Mouse (Mus musculus) neural tube, postnatal 0 days (tissue): Measurements from ENCODE around the gene Catsperg1. TPM values are rescaled to one million over a fixed set of nuclear protein-coding genes. Genes with fewer than 3 reads are reported as not detected.

Experiments
- polyA plus RNA-seq: library from polyadenylated mRNA; unstranded; fragments of >200 nt; fragmentation: Nextera tagmentation; extraction: Ambion mirVana; gene quantifications from 2 replicates; pipeline ENCODE4 v1.2.1, GENCODE M21; 2015

Gene Catsperg1
- polyA plus RNA-seq, result 1.1 and 3.3 TPM in 2 replicates

DNA sequence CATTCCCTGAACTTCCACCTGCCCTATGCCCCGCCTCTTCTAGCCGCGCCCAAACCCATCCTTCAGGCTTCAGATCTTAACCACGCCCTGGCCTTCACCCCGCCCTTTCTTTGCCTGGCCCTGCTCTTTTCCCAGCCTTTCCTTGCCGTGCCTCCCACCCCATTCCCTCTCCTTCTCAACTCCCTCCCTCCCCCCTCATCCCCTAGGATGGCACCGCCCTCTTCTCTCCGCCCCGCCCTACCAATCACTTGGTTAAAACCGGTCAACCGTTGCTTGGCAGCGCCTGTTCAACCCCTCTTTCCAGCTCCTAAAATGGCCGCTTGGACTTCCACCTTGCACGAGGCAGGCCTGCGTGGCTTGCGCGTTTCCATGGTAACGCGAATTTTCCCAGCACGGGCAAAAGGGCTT, at the start of gene Catsperg1:
TSS of gene Catsperg1 (minus strand) at position 361 of the 408 bp plus-strand sequence.

DNA sequence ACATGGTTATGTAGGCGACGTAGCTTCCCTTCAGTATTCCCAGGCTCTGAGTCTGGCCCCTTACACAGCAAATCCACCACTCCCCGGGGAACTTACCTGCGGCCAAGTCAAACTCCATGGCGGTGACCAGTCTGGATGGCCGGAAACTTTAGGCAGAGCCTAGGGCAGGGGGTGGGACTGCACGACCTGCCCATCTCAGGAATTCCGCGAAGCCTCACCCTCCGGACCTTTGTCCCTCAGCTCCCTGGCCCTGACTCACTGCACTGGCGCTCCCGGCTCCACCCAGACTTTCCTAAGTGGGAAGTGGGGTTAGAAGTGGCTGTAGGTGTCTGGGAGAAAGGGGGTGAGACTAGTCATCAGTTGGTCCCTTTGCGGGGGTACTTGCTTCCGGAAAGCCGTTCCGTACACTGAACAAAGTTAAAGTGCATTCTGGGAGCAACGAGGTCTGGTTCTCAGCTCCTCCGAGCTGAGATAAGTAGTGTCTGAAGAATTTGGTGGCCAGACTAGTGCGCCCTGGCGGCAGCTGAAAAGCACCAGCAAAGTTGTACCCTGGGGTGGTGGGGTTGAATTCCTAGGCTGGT, 34.5 kb upstream of the Catsperg1 start, which contains the start of gene 2200002D01Rik:
TSS of gene 2200002D01Rik (minus strand) at position 206 of the 581 bp plus-strand sequence.

DNA sequence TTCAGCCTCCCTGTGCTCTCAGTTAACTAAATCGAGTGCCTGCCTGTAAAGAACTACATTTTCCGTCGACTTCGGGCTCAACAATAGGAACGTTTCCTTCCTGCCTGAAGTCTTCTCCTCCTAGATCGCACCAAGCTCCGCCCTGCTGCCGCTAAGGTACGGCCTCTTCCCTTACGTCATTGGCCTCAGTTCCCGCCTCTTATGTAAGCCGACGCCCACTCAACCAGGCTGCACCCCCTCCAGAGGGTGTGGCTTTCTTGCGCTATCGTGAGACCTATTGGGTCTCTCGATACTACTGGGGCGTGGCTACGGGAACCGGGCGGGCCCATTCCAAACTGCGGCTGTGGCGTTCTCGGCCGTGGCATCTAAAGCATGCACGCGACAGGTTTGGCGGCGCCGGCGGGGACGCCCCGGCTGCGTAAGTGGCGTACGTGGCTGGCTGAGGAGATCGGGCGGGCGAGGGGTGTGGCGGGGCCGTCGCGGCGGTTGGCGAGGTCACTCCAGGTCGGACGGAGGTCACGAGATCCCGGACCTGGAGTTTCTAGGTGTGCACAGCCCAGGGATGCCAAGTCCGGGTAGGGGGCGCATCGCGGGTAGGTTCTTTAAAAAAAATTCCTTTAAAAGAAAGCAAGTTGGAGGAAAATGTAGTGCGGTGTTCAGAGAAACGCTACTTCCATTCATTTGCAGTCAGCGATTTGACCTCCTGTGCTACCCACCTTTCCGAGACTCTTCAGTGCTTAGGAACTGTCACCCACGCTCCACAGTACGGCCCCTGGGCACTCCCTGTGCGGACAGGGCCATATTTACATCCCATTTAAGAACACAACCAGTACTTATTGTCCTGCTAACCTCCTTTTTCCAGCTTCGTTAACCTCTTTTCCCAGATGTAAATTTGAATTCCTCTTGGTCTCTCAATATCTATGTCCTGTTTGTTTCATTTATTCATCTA, 24.5 kb upstream of the Catsperg1 start, which contains the start of gene Yif1b:
TSS of gene Yif1b (plus strand) at position 311 of the 949 bp plus-strand sequence.

DNA sequence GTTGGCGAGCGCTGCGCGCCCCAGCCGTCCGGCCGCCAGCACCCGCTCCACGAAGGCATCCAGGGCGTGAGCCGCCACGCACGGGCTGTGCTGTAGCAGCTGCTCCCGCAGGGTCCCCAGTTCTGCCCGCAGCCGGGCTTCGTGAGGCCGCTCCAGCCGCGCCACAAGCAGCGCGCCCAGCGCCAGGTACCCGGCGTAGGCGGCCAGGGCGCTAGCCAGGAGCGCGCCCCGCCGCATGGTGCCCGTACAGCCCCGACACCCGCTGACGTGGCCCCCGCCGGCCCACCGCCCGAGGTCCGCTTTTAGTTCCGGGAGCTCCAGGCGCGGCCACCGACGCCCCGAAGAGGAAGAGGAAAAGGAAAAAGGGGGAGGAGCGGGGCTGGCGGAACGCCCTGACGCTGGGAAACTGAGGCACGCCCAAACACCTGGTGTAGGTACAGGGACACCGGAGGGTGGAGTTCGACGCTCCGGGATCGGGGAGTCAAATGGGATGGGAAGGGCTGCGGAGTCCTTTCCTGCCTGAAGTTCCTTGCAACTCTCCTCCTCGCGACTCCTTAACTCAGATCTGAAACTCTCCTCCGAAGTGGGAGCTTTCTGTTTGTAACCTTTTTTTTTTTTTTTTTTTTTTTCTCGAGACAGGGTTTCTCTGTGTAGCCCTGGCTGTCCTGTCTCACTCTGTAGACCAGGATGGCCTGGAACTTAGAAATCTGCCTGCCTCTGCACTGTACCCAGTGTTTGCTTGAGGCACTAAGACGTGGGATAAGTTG, 18.6 kb upstream of the Catsperg1 start, which contains the start of gene Kcnk6:
TSS of gene Kcnk6 (minus strand) at position 269 of the 767 bp plus-strand sequence.

DNA sequence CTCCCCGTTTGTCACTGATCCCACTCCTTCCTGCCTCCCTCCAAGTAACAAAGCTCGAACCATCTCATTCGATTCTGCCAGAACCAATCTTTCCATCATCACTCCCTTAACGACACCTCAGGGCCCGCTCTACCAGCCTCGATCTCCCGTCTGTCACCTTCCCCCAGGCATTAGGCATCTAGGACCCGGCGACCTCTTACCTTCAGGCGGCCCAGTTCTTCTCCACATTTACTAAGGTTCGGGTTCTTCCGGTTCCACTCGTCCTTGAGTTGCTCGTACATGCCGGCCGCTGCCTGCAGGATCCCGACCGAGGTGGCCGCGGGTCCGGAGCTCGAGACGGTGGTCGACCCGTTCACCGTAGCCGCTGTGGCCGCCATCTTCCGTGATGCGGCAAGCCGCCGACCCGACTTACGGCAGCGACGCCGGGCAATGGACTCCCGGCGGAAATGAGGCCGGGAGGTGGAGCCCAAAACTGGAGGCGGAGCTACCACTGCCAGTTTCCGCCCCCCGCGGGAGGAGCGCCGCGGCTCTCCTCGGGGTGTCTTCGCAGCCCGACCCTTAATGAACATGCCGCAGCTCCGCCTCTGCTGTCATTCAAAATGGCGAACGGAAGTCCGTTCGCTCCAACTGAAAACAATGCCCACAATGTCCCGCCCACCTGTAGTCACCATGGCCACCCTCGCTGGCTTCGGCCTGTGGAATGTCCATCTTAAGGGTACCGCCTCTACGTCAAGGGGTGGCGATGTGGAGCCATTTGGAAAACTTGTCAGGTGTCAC, 33.6 kb downstream of the Catsperg1 start, which contains the start of gene Psmd8:
TSS of gene Psmd8 (minus strand) at position 625 of the 777 bp plus-strand sequence.

DNA sequence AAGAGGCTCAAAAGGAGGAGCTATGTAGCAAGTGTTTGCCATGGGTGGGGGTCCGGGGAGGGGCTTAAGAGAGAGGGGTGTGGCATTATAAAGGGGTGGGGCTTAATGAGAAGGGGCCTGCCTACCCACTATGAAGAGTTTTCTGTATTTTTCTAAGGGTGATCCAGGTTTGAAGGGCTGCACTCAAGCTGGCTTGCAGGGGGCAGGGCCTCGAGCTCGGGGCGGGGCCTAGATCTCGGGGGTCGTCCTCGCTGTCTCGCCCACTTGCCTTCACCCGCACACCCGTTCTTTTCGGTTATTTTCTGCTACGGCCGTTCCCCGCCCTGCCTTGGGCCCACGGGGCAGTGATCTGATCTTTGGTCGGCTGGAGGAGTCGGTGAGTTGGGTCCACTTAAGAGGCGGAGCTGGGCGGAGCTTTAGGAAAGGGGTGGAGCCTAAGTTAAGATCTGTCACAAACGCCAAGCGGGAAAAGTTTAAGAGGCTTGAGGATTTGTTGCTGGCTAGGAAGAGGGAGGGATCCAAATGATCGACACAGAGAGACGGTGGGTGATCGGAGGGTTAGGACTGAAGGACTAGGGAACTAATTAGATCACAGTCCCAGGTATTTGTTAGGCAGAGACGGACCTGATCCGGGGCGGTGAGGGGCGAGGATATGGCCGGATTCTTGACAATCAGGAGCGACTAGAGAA, 43.6 kb downstream of the Catsperg1 start, which contains the start of the genes Ggn and Spred3:
TSS of gene Ggn (plus strand) at position 145 of the 689 bp plus-strand sequence.
TSS of gene Spred3 (minus strand) at position 346 of the 689 bp plus-strand sequence.

DNA sequence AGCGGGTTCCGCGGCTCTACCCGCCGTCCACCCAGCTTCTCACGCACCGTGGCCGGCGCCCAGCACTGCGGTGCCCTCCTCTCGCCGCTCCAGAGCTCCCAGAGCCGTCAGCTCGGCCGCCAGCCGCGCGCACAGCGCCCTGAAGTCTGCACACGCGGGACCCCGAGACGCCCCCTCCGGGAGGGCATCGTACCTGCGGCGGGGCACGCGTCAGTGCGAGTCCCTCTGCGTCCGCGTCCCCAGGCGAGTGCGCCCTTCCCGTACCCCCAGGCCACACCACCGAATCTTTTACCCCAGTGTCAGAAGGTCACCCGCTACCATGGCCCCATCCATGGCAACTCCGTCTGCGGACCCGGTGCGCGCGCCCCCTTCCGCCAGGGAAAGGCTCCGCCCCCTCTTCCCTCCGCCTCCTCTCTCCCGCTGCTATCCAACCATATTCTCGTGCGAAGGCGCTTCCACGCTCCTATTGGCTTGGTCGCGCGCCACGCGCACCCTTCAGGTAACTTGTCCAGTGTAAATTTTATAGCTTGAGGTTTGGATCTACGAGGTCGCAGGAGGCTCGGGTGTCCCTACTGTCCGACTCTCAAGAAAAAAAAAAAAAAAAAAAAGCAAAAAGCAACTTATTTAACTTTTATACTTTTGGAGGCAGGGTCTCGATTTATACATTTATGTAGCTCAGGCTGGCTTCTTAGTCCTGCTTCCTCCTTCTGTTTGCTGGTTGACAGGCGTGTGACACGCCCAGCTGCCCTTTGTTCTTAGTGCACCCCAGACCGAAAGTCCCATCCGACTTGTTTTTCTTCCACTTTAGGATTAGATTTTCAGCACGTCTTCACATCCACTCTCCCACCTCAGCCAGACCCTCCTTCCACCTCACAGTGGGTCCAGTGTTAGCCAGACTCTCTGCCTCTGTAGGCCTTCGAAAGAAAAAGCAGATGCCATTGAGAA, 57.7 kb downstream of the Catsperg1 start, which contains the start of gene Fam98c:
TSS of gene Fam98c (minus strand) at position 397 of the 945 bp plus-strand sequence.

DNA sequence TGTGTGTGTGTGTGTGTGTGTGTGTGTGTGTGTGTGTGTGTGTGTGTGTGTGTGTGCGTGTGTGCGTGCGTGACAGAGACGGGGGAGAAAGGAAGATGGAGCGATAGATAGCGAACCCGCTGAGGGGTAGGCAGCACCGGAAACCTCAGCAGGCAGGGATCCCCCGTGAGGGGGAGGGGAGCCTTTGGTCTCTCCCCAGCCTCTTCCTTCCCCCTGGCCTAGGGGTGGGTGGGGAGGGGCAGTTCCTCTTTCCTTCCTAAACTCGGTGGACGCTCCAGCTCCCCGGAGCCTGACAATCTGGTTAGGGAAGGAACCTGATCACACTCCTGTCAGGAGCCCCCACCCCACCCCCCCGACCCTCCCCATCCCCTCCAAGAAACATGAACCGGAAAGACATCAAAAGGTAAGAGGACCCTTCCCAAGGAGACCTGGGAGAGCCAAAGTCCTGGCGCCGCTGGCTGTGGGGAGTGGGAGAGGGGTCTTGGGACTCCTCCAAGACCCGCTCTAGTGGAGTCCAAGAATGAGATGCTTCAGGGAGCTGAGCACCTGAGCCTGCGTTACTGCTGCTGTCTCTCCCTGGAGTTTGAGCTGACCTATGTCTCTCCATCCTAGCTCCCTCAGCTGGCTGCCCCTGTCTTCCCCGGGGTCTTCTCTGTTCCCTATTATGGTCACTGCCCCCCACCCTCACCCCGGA, 79.0 kb downstream of the Catsperg1 start, which contains the start of gene Rasgrp4:
TSS of gene Rasgrp4 (plus strand) at position 159 of the 694 bp plus-strand sequence.

Other genes with a start within 250 kb of the Catsperg1 start
- 307 and 320 TPM in 2 replicates for gene Eif3k, start 232.2 kb downstream of the Catsperg1 start, polyA plus RNA-seq
- gene Map4k1, start 232.0 kb downstream of the Catsperg1 start, polyA plus RNA-seq, result 11.8 and 12.8 TPM in 2 replicates
- gene Ryr1, start 88.9 kb downstream of the Catsperg1 start, polyA plus RNA-seq, result 11.1 and 15.3 TPM in 2 replicates
- gene Rasgrp4, start 79.2 kb downstream of the Catsperg1 start, polyA plus RNA-seq, result 0.90 and 1.4 TPM in 2 replicates
- gene Fam98c, start 57.8 kb downstream of the Catsperg1 start, polyA plus RNA-seq, result 79.0 and 80.4 TPM in 2 replicates
- 0.28 and 0.55 TPM in 2 replicates for gene Ggn, start 43.8 kb downstream of the Catsperg1 start, polyA plus RNA-seq
- gene Spred3, start 43.6 kb downstream of the Catsperg1 start, polyA plus RNA-seq, result 12.6 and 14.1 TPM in 2 replicates
- gene Psmd8, start 33.3 kb downstream of the Catsperg1 start, polyA plus RNA-seq, result 278 and 284 TPM in 2 replicates
- gene Kcnk6, start 18.5 kb upstream of the Catsperg1 start, polyA plus RNA-seq, result 0.70 and 1.4 TPM in 2 replicates
- gene Yif1b, start 24.3 kb upstream of the Catsperg1 start, polyA plus RNA-seq, result 137 and 139 TPM in 2 replicates
- 2.0 and 4.5 TPM in 2 replicates for gene 2200002D01Rik, start 34.4 kb upstream of the Catsperg1 start, polyA plus RNA-seq
- gene Spint2, start 67.9 kb upstream of the Catsperg1 start, polyA plus RNA-seq, result 93.6 and 101 TPM in 2 replicates
- 5.3 and 5.5 TPM in 2 replicates for gene Ppp1r14a, start 75.3 kb upstream of the Catsperg1 start, polyA plus RNA-seq
- 132 and 146 TPM in 2 replicates for gene Dpf1, start 89.9 kb upstream of the Catsperg1 start, polyA plus RNA-seq